Mouse (Mus musculus): ENCODE results near the gene Mybph.

Mybph gene

GRCm38 (mm10) chr1:134213405-134213804, 20.2 kb downstream of the Mybph start:
- DNase-seq = no peak

GRCm38 (mm10) chr1:134215059-134215458, 21.8 kb downstream of the Mybph start:
- DNase-seq = no peak

- no peak for DNase-seq
Observed at GRCm38 (mm10) chr1:134215751-134216628, 22.7 kb downstream of the Mybph start.

- no peak for DNase-seq
Observed at GRCm38 (mm10) chr1:134216629-134216971, 23.4 kb downstream of the Mybph start.

GRCm38 (mm10) chr1:134217028-134217481, 23.8 kb downstream of the Mybph start:
- DNase-seq = no peak

- DNase-seq = no peak
Observed at GRCm38 (mm10) chr1:134217942-134218341, 24.7 kb downstream of the Mybph start.

GRCm38 (mm10) chr1:134219608-134220007, 26.4 kb downstream of the Mybph start:
- no peak for DNase-seq

- DNase-seq = no peak
Observed at GRCm38 (mm10) chr1:134221172-134221571, 27.9 kb downstream of the Mybph start.

GRCm38 (mm10) chr1:134222122-134223055, 29.1 kb downstream of the Mybph start:
- no peak for DNase-seq

- DNase-seq = no peak
Observed at GRCm38 (mm10) chr1:134224649-134225227, 31.5 kb downstream of the Mybph start.

GRCm38 (mm10) chr1:134225375-134225774, 32.1 kb downstream of the Mybph start:
- no peak for DNase-seq

GRCm38 (mm10) chr1:134226739-134227138, 33.5 kb downstream of the Mybph start:
- DNase-seq = no peak

- no peak for DNase-seq
Observed at GRCm38 (mm10) chr1:134229806-134230575, 36.7 kb downstream of the Mybph start.

- DNase-seq = no peak
Observed at GRCm38 (mm10) chr1:134230638-134231228, 37.5 kb downstream of the Mybph start.

GRCm38 (mm10) chr1:134231270-134231669, 38.0 kb downstream of the Mybph start:
- DNase-seq = no peak

GRCm38 (mm10) chr1:134231681-134232080, 38.4 kb downstream of the Mybph start:
- no peak for DNase-seq

- DNase-seq = no peak
Observed at GRCm38 (mm10) chr1:134232326-134232725, 39.1 kb downstream of the Mybph start.

GRCm38 (mm10) chr1:134232778-134233531, 39.7 kb downstream of the Mybph start:
- no peak for DNase-seq

GRCm38 (mm10) chr1:134233681-134234454, 40.6 kb downstream of the Mybph start:
- no peak for DNase-seq

Measured in thymus, postnatal 25 days (tissue).